Mouse (Mus musculus) small intestine, adult 2 months (tissue): Measurements from ENCODE around the gene Akap13. TPM values are rescaled to one million over a fixed set of nuclear protein-coding genes. Genes with fewer than 3 reads are reported as not detected.

Source experiments
- H3K27ac ChIP-seq: fragments of 200-500 bp; 2 replicates; pipeline ENCODE4 v1.5.1; 2012; ENCODE audit warnings: low read depth, low read length, control low read depth, inconsistent platforms; ENCODE audit not compliant: insufficient read depth
- H3K27me3 ChIP-seq: fragments of 200-500 bp; 2 replicates; pipeline ENCODE4 v1.6.1; 2012; ENCODE audit warnings: mild to moderate bottlenecking, moderate library complexity, low read length, inconsistent platforms; ENCODE audit not compliant: control insufficient read depth, insufficient read depth
- H3K36me3 ChIP-seq: fragments of 200-500 bp; 2 replicates; pipeline ENCODE4 v1.6.1; 2012; ENCODE audit warnings: mild to moderate bottlenecking, low read length, control low read depth, inconsistent platforms; ENCODE audit not compliant: control insufficient read depth, insufficient read depth
- H3K4me1 ChIP-seq: fragments of 200-500 bp; 2 replicates; pipeline ENCODE4 v1.6.1; 2012; ENCODE audit warnings: low read length, inconsistent platforms, mixed read lengths; ENCODE audit not compliant: control insufficient read depth, insufficient read depth, insufficient read length
- H3K4me3 ChIP-seq: fragments of 200-500 bp; 2 replicates; pipeline ENCODE4 v1.5.1; 2012; ENCODE audit warnings: low read depth, mild to moderate bottlenecking, control low read depth, inconsistent platforms, low read length, moderate library complexity
- CTCF ChIP-seq: fragments of 200-500 bp; IDR thresholded peaks from 2 replicates; pipeline ENCODE4 v1.5.1; 2012; ENCODE audit warnings: low read depth, mild to moderate bottlenecking, control low read depth, inconsistent platforms, low read length, moderate library complexity, mixed read lengths; ENCODE audit not compliant: insufficient replicate concordance, insufficient read length; ENCODE audit errors: extremely low read depth
- POLR2A ChIP-seq: fragments of 200-500 bp; IDR thresholded peaks from 2 replicates; pipeline ENCODE4 v1.6.1; 2012; ENCODE audit warnings: low read depth, mild to moderate bottlenecking, control low read depth, inconsistent platforms, low read length, moderate library complexity
- WGBS: fragments of 180-500 bp; shearing (Covaris S2); methylation state at CpG from one replicate; pipeline ENCODE4 v1.1.7; 2018; 5-methylcytosine and 5-hydroxymethylcytosine counted together
- polyA plus RNA-seq: library from polyadenylated mRNA; depleted of rRNA; stranded (reverse); fragments of >200 nt; gene quantifications from 2 replicates; pipeline ENCODE4 v1.2.3, GENCODE M21; 2012

Gene Akap13
- polyA plus RNA-seq, 1 experiment: 15.8 TPM

DNA sequence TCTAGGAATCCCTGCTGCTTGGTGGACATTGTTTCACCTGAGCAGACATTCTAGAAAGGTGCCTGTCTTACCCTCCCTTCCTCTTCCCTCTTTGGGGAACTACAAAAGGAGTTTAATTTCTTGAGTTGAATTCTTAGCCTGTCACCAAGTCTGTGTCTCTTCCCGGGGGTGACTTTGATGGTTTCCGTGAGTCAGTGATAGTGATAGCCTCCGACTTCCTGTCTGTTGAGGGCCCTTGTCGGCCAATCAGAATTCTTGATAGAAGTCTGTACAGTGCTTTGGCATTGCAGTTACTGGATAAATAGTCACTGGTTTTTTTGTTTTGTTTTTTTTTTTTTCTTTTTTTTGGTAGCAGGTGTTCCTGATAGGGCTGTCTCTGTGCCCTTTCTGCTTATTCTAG, 116.8 kb downstream of the Akap13 start:
- peak overlapping the region; percentile 28; the same call in 1 of the 2 replicates for H3K27ac ChIP-seq
- H3K4me3 ChIP-seq: no peak overlapping the region
- H3K4me1 ChIP-seq: peaks cover 5% of the 10 kb centered on the region; the same call in 1 of the 2 replicates
- no peaks in the 10 kb centered on the region for H3K27me3 ChIP-seq
- TF ChIP-seq POLR2A (no peak), CTCF (no peak)
- H3K36me3 ChIP-seq: peaks cover 3% of the 10 kb centered on the region; the same call in 1 of the 2 replicates
- WGBS: 73% methylated on average over 4 of the region's 4 CpGs

DNA sequence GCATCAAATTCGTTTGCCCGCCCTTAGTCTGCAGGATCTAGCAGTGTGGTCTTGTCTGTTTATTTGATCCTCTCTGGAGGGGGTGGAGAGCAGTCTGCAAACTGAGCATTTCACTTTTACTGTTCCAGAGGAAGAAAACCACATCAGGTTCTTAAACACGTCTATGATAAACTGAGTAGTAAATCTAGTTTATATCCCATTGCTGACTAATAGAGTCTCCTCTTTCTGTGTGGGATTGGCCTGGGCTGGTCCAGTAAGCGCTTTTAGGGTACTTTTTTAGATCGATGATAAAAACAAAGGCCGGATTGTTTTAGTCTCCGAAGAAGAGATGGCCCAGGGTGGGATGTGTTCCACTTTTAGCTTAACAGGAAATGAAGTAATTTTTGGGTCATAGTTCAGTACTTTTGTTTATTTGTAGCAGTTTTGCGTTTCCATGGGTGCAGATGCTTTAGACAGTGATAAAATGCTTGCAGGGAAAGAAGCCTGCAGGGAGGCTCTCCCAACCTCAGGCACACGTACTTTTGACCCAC, 119.9 kb downstream of the Akap13 start:
- Histone ChIP-seq H3K4me3 (no peak overlapping the region), H3K27ac (peak overlapping the region; percentile 65), H3K36me3 (peaks cover 11% of the 10 kb centered on the region), H3K27me3 (no peaks in the 10 kb centered on the region), H3K4me1 (peaks cover 5% of the 10 kb centered on the region; the same call in 1 of the 2 replicates)
- WGBS: 10% methylated on average over 9 of the region's 9 CpGs
- TF ChIP-seq POLR2A (no peak), CTCF (no peak)

DNA sequence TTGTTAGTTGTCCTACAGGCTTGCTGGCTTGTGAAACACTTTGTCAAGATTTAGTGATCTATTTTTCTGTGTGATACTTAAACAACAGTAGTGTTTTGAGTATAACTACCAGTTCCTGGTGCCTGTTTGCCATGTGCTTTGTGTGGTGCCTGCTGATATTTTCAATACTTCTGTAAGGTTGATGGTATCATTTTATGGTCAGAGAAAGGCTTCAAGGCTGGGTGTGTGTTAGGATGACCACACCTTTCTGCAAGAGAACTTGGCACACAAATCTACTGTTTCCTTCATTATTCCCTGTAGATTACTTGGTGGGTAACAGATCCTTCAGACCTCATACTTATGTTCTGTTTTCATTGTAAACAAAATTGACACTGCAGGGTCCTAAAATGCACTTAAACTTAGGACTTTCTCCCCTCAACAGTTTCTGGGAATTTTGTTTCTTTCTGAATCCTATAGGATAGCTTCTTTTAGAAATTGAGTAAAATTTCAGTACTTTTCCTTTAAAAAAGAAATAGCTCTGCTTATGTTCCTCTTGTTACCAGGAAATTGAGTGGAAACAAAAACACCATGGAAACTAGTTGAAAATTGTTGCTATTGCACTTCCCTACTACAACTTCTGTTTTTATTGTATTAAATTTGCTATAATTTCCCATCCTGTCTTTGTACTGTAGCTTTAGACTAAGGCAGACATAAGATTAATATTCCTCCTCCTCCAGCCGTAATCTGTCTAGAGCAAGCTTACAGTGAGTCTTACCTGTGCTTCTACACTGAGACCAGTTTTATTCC, 120.7 kb downstream of the Akap13 start:
- no peak overlapping the region for H3K4me3 ChIP-seq
- 90% methylated on average over 1 of the region's 1 CpGs for WGBS
- no peaks in the 10 kb centered on the region for H3K27me3 ChIP-seq
- peaks cover 5% of the 10 kb centered on the region; the same call in 1 of the 2 replicates for H3K4me1 ChIP-seq
- 0 out of 2 replicates have a peak overlapping the region, but pooled peaks have one; percentile 2 for H3K27ac ChIP-seq
- peaks cover 8% of the 10 kb centered on the region; the same call in 1 of the 2 replicates for H3K36me3 ChIP-seq
- TF ChIP-seq POLR2A (no peak), CTCF (no peak)

DNA sequence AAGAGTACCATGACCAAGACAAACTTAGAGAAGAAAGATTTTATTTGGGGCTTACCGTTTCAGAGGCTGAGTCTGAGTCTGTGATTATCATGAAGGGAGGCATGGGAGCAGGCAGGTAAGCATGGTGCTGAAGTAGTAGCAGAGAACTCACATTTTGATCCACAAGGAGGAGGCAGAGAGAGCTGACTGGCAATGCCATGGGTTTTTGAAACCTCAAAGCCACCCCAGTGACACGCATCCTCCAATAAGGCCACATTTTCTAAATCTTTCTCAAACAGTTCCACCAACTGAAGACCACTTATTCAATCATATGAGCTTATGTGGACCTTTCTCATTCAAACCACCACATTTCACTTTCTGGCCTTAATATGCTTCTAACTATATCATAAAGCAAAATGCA, 121.5 kb downstream of the Akap13 start:
- peaks cover 5% of the 10 kb centered on the region; the same call in 1 of the 2 replicates for H3K4me1 ChIP-seq
- H3K27me3 ChIP-seq: no peaks in the 10 kb centered on the region
- 95% methylated on average over 2 of the region's 2 CpGs for WGBS
- H3K4me3 ChIP-seq: no peak overlapping the region
- TF ChIP-seq POLR2A (no peak), CTCF (no peak)
- peaks cover 14% of the 10 kb centered on the region for H3K36me3 ChIP-seq
- H3K27ac ChIP-seq: no peak overlapping the region

DNA sequence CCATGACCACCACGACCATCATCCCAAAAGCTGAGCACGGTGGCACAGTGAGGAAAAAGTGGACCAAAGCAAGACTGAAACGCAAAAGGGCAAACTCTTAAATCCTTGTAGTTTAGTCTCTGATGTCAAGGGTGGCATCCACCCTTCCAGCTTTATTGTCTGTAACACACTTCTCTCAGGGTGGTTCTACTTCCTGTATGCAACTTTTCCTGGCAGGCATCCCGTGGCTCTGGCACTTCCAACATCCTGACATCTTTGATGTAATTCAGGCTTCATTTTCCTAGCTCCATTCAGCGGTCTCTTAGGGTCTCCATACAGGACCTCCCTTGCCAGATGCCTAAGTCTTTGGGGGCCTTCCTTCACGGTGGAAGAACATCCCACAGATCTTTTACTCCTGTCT, 122.0 kb downstream of the Akap13 start:
- Histone ChIP-seq H3K4me1 (peaks cover 5% of the 10 kb centered on the region; the same call in 1 of the 2 replicates), H3K36me3 (peaks cover 15% of the 10 kb centered on the region), H3K4me3 (no peak overlapping the region), H3K27me3 (no peaks in the 10 kb centered on the region), H3K27ac (no peak overlapping the region)
- WGBS: 80% methylated on average over 6 of the region's 6 CpGs
- no peak for TF ChIP-seq POLR2A
- TF ChIP-seq CTCF: no peak

DNA sequence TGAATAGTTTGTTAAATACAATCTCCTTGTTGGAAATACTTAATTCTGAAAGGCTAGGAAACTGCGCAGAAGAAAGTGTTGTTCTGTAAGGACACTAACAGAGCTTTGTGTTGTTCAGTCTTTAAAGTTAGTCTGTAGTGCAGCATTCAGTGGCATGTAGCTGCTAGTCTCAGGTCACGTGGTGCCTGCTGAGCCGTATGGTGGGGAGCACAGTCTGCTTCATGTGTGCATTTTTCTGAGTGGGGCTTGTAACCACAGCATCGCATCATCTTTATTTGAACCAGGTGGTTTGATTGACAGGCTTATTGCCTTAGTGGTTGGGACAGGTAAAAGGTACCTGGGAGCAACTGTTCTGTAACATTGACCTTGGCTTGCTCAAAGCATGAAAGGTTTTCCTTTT, 123.3 kb downstream of the Akap13 start:
- H3K27me3 ChIP-seq: no peaks in the 10 kb centered on the region
- TF ChIP-seq POLR2A: no peak
- no peak for TF ChIP-seq CTCF
- WGBS: 94% methylated on average over 4 of the region's 4 CpGs
- H3K27ac ChIP-seq: no peak overlapping the region
- H3K36me3 ChIP-seq: peaks cover 17% of the 10 kb centered on the region
- H3K4me1 ChIP-seq: peaks cover 5% of the 10 kb centered on the region; the same call in 1 of the 2 replicates
- H3K4me3 ChIP-seq: no peak overlapping the region

DNA sequence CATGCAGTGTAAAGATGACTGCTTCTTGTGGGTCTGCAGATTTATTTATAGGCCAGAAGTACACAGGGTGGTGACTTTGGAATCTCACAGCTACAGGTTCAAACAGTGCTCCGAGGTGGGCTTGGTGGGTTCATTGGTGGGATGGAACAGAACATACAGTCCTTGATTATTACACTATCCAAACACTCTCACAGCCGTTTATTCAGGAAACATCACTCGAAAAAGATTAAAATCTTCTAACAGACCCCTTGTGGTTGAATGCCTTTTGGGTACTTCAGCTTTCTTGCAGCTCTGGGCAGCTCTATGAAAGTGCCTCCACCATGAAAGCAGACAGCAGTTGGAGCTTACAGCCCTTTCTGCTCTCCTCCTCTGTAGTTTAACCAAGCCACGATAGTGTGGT, 126.8 kb downstream of the Akap13 start:
- no peak overlapping the region for H3K4me3 ChIP-seq
- TF ChIP-seq CTCF (no peak), POLR2A (no peak)
- H3K27me3 ChIP-seq: no peaks in the 10 kb centered on the region
- 80% methylated on average over 4 of the region's 4 CpGs for whole genome bisulfite sequencing
- H3K36me3 ChIP-seq: peaks cover 23% of the 10 kb centered on the region
- H3K27ac ChIP-seq: no peak overlapping the region
- H3K4me1 ChIP-seq: no peaks in the 10 kb centered on the region
